Mouse (Mus musculus): ENCODE measurements around the gene Ppp1r12b.

- no peak for TF ChIP-seq CTCF (IDR thresholded peaks at IDR 0.05)
- no peak for TF ChIP-seq EP300 (IDR thresholded peaks at IDR 0.05)
These were observed 164.9 kb downstream of the Ppp1r12b start for GRCm38 (mm10) chr1:134790716-134791439.
